Mouse (Mus musculus): Measurements from ENCODE around the gene Rhox2g.
"Not testable (repeated sequence)": the region's sequence is repeated elsewhere in the genome, so short reads cannot be mapped to it uniquely, and the experiment has no call there.

The Rhox2g gene

GRCm38 (mm10) chrX:37643370-37643769, at the start of gene Rhox2g:
Rhox2g (minus strand) TSS chrX:37643470.
- DNase-seq (ENCODE audit: low read depth, low spot score) = not testable (repeated sequence)

DNA sequence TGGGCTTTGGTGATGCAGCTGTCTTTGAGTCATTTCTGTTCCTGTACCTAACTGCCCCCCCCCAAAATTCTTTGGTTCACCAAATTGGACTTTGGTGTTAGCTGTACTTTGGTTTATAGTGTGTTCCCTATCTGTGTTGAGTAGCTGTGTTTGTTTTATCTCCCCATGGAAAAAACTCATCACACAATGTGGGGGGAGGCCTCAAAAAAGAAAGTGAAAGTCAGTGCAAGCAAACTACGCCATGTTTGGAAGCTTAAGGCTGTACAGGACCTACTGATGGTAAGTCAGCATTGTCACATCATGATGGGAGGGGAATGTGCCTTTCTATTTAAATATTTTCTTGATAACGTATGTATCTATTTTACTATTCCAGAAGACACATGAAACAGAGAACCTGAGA, 49.0 kb upstream of the Rhox2g start:
- no peak for DNase-seq (ENCODE audit: low read depth, low spot score)

- DNase-seq (ENCODE audit: low read depth, low spot score) = no peak
These were observed 39.9 kb upstream of the Rhox2g start for GRCm38 (mm10) chrX:37683031-37683715.

DNA sequence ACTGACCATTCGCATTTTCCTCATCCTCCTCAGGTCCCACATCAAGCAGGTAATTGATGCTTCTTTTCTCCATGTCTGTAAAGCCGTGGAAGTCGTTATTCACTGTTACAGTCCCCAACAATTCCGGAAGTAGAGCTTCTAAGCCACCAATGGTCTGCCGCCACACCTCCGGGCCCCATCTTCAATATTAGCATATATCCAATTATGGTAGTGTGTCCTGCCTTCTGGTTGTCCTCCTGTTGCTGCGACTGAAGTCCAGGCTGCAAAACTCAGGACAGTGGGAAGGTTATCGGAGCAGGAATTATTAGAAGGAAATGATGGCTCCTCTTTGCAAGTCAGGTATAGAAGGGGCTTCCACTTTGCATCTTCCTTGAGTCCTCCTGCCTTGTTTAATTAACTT, 29.9 kb upstream of the Rhox2g start, which contains the start of gene Rhox2h:
Gene Rhox2h (minus strand): TSS at position 101 of the 400 bp plus-strand sequence.
- not testable (repeated sequence) for DNase-seq (ENCODE audit: low read depth, low spot score)

GRCm38 (mm10) chrX:37668664-37669063, 25.4 kb upstream of the Rhox2g start, which contains the start of gene Rhox3h:
Rhox3h (minus strand) TSS chrX:37668764.
- not testable (repeated sequence) for DNase-seq (ENCODE audit: low read depth, low spot score)

DNA sequence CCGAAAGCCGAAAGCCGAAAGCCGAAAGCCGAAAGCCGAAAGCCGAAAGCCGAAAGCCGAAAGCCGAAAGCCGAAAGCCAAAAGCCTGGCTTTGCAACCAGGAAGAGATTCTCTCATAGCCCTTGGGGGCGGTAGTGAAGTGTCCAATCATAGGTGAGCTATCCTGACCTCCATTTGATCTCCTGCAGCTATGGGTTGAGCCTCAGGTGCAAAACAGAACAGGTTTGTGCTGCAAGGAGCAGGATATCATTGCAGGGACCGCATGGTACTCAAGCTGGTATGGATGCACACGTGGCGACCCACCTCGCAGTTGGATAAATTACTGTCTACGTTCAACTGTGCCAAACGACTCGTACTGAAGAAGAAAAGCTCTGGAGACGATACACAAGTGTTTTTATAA, 8.0 kb upstream of the Rhox2g start, which contains the start of gene Rhox4g:
Gene Rhox4g (minus strand): TSS at position 101 of the 400 bp plus-strand sequence.
- DNase-seq (ENCODE audit: low read depth, low spot score) = not testable (repeated sequence)

DNA sequence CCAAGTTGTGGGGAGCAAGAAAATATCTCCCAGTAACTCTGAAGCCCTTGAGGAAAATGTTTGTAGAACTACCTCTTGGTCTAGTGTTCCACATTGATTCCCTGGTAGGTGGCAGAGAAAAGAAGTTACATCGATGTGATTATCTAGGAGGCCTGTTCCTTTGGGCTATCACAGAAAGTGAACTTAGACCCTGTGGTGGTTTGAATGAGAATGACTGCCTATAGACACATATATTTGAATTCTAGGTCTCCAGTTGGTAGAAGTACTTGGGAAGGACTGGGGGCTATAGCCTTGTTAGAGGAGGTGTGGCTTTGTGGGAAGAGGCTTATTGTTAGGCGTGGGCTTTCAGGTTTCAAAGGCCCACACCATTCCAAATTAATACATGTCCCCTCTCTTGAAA, 14.8 kb downstream of the Rhox2g start, which contains the start of gene Rhox3g:
Gene Rhox3g (minus strand): TSS at position 101 of the 400 bp plus-strand sequence.
- not testable (repeated sequence) for DNase-seq (ENCODE audit: low read depth, low spot score)

- not testable (repeated sequence) for DNase-seq (ENCODE audit: low read depth, low spot score)
These were observed 35.7 kb downstream of the Rhox2g start, which contains the start of gene Rhox4f for GRCm38 (mm10) chrX:37607604-37608003. Rhox4f (minus strand) TSS chrX:37607704.
